Mouse (Mus musculus): ENCODE measurements at regions not wholly inside any gene's neighbourhood (a gene's known extent, or its start where the extent isn't known, plus 50 kb on each side); places are given as distances from the start of the nearest gene placed in this dataset.
"Not testable (repeated sequence)": the region's sequence is repeated elsewhere in the genome, so short reads cannot be mapped to it uniquely, and the experiment has no call there.

GRCm38 (mm10) chr9:33007456-33008063 lies 371.5 kb downstream of the Ets1 start:
- no peak for ATAC-seq (ENCODE audit: low TSS enrichment)

GRCm38 (mm10) chr9:33011241-33011640 lies 375.2 kb downstream of the Ets1 start:
- ATAC-seq (ENCODE audit: low TSS enrichment) = no peak

DNA sequence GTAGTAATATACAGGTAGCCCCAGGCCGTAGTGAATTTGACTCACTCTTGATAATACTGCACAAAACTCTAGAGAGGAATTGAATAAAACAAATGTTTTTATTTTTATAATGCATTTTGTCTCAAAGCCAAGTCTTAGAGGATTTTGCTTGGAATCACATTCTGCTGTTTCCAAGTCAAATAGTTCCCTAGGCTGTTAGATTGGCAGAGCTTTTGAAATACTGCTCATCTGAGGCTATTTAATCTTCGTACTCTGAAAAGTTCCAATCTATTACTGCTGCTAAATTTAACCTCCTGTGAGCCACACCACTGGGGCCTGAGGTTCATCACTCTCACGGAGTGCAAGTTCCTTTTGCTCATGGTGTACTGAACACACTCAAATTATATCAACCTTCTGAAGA lies 399.4 kb downstream of the Ets1 start:
- no peak for ATAC-seq (ENCODE audit: low TSS enrichment)

DNA sequence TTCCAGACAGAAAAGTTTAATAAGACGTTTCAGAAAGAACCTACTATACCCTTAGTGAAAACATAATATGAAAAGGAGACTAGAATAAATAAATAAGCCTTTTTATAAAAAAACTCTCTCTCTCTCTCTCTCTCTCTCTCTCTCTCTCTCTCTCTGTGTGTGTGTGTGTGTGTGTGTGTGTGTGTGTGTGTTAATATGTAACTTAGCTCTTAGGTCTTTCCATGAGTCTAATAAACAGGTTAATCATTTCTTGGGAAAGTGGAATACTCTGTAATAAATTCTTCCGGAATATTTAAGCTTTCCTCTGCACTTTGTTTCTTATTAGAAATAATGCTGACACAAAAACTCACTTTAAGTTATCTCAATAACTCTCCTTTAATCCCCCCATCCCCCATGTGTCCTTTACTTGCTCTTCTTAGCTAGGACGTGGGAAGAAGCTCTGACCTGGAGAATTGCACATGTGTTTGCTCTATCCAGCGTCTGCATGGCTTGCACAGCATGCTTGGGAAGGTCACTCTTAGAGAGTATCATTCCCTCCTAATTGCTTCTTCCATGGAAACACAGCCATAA lies 403.3 kb downstream of the Ets1 start:
- no peak for ATAC-seq (ENCODE audit: low TSS enrichment)

DNA sequence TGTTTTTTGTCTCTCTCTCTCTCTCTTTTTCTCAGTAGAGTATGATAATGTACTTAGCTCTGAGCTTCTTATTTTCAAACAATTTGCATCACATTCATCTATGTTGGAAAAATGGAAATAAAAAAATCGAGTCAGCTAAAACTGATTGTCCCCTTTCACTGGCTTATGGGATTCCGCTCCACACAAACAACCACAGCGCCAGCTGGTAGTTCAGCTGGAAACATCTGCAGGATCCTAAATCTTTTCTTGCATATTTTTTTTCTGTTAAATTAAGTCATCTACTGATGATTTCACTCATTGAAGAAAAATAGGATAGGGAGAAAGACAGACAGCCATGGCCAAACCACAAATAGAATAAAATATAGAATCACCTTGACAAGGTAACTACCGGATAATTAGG lies 414.8 kb downstream of the Ets1 start:
- no peak for ATAC-seq (ENCODE audit: low TSS enrichment)

- ATAC-seq (ENCODE audit: low TSS enrichment) = no peak
Measured at GRCm38 (mm10) chr9:33060636-33061264, 424.7 kb downstream of the Ets1 start.

DNA sequence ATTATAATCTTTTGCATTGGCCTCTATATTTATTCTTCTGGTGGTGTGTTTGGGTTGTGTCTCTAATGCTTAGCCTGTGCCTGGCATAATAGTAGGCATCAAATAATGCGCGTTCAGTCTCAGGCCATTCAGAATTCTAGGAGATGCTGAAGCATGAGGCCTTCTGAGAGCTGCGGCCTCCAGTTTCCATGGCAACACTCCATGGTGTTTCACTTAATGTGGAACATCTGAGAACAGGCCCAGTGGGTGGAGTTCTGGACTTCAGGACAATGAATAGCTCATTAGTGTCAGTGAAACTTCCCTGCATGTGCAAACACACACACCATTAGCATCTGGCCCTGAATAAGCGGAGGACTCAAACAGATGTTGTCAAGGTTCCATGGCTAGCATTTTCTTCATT lies 426.5 kb downstream of the Ets1 start:
- ATAC-seq (ENCODE audit: low TSS enrichment) = peak; percentile 64

GRCm38 (mm10) chr9:33065331-33065730 lies 429.3 kb downstream of the Ets1 start:
- ATAC-seq (ENCODE audit: low TSS enrichment) = no peak

GRCm38 (mm10) chr9:33067521-33067920 lies 431.5 kb downstream of the Ets1 start:
- no peak for ATAC-seq (ENCODE audit: low TSS enrichment)

GRCm38 (mm10) chr9:33070116-33070515 lies 434.1 kb downstream of the Ets1 start:
- no peak for ATAC-seq (ENCODE audit: low TSS enrichment)

- ATAC-seq (ENCODE audit: low TSS enrichment) = peak; percentile 9; the same call in 1 of the 2 replicates
Measured at GRCm38 (mm10) chr9:33080271-33080670, 444.2 kb downstream of the Ets1 start.

DNA sequence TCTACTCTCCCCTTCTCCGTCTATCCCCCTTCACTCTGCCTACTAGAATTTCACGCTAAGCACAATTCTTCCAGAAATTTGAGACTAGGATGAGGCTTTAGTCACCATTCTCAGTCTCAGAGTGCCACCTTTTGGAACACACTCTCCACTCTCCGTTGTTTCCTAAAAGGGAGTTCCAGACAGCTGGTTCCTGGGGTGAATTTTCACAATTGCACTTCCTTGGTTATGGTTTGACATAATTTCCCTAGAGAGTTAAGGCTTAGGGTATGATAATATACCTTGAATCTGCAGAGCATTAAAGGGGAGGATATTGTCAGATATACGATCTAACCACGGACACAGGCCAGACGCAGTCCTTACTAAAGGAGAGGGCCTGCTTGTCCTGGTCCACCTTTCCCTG lies 444.8 kb downstream of the Ets1 start:
- peak; percentile 97 for ATAC-seq (ENCODE audit: low TSS enrichment)

DNA sequence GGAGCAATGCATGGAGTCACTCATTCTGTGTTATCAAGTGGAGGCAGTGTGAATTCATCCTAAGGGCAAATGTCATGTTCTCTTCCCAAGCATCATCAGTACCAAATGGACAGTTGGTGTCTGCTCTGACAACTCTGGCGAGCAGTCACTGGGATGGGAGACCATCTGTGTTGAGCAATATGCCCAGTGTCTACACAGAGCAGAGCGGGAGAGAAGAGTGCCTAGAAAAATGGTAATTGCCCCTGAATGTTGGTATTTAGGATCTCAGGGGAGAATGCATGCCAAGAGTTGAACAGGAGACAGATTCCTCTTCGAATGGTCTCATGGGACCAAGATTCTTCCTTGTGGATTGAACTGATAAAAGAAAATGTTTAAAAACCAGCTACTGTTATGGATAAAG lies 454.0 kb downstream of the Ets1 start:
- ATAC-seq (ENCODE audit: low TSS enrichment) = no peak

GRCm38 (mm10) chr9:33091664-33092063 lies 455.6 kb downstream of the Ets1 start:
- no peak for ATAC-seq (ENCODE audit: low TSS enrichment)

DNA sequence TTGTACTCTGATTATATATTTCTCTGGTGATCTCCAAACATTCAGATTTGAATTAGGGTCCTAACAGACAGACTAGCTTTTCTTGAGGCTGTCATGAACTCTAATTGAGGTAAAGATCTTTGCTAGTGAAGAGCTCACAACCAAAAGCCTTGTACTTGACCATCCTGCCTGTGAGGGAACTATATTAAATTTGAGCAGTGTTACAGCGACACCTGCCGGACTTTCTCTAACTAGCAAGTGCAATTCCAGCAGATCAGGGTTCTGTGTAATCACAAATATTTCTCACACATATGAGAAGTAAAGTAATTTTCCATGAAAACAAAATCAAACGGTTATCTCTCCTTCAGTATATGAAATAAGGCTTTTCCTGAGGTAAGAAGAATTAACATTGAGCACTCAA lies 459.6 kb downstream of the Ets1 start:
- ATAC-seq (ENCODE audit: low TSS enrichment) = peak; percentile 78; the same call in 1 of the 2 replicates

GRCm38 (mm10) chr9:33101206-33101605 lies 465.2 kb downstream of the Ets1 start:
- no peak for ATAC-seq (ENCODE audit: low TSS enrichment)

DNA sequence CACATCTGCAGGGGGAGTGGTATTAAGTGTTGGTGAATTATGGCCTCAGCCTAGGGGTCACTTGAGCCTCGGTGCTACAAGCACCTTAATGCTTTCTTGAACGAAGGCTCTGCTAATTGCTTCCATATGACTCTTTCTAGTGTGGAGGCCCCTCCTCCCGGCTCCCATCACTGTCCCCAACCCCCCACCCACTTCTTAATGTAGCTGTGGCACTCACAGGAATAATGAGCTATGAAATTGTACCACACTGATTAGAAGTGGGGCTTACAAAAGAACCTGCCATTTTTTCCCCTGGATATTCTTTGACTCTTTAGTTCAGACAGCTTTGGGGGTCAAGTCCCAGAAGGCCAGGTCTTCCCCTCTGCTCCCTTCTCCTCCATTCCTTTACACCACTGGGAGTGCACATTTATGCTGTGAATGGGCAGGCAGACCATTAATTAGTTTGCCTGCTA lies 468.6 kb downstream of the Ets1 start:
- ATAC-seq (ENCODE audit: low TSS enrichment) = no peak

DNA sequence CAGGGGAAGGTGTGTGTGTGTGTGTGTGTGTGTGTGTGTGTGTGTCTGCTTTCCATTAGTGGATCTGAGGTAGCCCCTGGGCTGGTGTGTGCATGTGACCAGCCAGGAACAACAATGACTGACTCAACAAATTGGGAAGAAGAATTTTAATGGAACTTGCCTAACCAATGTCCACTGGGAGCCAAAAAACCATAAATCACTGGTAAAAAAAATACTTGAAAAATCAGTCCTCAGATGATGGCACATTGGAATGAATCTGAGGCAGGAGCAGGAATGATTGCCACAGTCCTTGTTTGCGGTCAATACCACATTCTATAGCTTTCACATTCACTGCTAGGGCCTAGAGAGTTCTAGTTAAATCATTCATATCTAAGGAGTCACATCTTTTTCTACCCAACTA lies 487.8 kb downstream of the Ets1 start:
- no peak for ATAC-seq (ENCODE audit: low TSS enrichment)

DNA sequence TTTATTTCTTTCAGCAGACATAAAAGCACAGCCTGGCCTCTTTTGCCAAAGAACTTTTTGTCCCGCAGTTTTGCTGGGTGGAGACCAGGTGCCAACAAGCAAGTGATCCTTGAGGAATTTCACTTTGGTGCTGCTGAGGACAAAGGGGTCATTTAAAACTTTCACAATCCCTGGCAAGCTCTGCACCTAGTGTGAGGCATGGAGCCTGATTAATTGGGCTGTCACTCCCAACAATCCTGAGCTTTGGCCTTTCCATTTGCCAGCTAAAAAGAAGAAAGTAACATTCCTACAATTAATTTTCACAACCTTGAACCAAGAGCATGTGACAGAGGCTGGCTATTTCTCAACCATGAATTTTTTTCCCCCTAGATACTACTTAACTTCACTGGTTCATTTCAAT lies 516.2 kb downstream of the Ets1 start:
- no peak for ATAC-seq (ENCODE audit: low TSS enrichment)

DNA sequence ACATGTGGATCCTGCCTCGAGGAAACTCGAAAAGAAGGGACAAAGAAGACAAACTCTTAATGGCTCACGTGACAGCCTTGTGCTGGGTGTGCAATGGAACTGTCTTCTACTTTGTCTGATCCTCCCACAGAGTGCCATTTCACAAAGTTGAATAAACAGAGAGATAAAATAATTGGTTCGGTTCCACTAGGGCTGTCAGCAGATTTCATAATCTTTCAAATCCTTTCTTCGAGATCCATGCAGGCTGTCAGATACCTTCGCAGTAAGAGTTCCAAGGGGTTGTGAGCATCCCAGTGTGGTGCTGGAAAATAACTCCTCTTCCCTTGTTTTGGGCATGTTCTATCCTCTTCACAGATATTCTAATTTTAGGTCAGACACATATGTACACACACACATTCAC lies 532.1 kb downstream of the Ets1 start:
- peak; percentile 62 for ATAC-seq (ENCODE audit: low TSS enrichment)

DNA sequence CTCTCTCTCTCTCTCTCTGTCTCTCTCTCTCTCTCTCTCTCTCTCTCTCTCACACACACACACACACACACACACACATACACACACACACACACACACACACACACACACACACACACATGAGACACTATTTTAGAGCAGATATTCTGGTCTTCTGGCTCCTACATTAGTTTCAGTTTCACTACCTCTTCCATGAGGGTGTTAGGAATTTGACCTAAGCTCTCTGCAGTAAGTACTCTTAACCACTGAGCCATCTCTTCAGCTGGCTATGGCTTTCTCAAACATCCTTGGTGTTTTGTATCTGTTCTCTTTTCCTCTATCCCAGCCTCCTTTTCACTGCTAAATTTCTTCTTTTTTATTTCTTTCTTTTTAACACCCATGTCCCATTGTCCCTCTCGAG lies 533.1 kb downstream of the Ets1 start:
- not testable (repeated sequence) for ATAC-seq (ENCODE audit: low TSS enrichment)

GRCm38 (mm10) chr9:33180066-33180465 lies 544.0 kb downstream of the Ets1 start:
- no peak for ATAC-seq (ENCODE audit: low TSS enrichment)

DNA sequence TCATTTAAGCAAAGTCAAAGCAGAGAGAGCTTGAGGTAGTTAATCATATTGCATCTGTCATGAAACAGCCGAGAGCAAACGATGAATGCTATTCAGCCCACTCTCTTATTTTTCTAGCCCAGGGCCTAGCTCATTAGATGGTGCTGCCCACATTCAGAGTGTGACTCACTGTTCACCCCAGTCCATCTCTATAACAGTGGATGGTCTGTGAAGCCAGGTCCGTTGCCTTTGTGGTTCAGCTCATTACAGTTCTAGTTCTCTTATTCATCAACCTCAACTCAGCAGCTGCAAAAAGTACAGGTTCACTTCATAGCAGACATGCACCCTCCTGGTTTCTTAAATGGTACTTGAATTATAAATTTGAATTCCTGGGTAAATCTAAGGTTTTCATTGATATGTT lies 551.2 kb downstream of the Ets1 start:
- ATAC-seq (ENCODE audit: low TSS enrichment) = no peak
